Mouse (Mus musculus) embryonic fibroblast, embryonic 13.5 days (primary cell): Measurements from ENCODE around the gene Bhlhe40.

Experiments
- CTCF ChIP-seq: IDR thresholded peaks from 2 replicates; pipeline ENCODE4 v1.5.1; 2011; ENCODE audit warnings: mild to moderate bottlenecking, control low read depth, low read length, moderate library complexity, borderline replicate concordance; ENCODE audit not compliant: insufficient read depth
- POLR2A ChIP-seq: IDR thresholded peaks from 2 replicates; pipeline ENCODE4 v1.6.1; 2011; ENCODE audit warnings: low read depth, mild to moderate bottlenecking, control low read depth, low read length, moderate library complexity

DNA sequence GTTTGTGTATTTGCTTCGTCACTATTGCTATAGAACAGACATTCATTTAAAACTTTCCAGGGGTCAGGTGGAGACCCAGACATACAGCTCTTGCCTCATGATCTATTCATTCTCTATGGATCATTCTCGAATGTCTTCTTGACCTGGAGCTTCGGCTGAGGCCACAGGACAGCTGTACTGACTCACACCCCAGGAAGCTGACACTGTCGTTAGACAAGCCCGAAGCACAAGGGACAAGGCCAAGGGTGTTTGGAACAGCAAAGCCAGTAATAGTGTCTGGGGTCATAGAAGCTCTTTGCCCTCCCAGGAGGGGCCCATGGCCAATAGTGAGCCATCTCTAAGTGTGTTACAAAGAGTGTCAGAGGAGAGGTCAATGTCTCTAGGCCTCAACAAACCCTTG lies 24.0 kb downstream of the Bhlhe40 start:
- TF ChIP-seq CTCF (no peak), POLR2A (no peak)
